Mouse (Mus musculus): ENCODE measurements around the gene Slc41a3.
"Not testable (repeated sequence)": the region's sequence is repeated elsewhere in the genome, so short reads cannot be mapped to it uniquely, and the experiment has no call there.

Gene Slc41a3

DNA sequence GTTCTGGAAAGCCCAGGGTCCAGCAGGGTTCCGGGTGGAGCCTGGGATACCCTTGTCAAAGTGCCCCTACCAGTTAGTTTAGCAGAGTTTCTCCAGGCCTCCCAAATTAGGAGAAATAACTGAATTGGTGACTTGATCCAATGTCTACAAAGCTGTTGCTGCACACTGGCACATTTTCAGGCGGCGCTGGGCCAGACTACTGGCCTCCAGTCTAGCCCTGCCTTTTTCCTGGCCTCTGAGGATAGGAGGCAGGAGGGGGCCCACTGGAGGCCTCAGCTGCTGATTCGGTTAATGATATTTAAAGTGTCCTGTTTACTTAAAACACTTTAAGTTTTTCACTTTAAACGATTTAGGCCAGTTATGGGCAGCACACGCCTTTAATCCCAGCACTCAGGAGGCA is 19.7 kb downstream of the Slc41a3 start:
- no peak for DNase-seq (ENCODE audit: low spot score in 2 of 2)

DNA sequence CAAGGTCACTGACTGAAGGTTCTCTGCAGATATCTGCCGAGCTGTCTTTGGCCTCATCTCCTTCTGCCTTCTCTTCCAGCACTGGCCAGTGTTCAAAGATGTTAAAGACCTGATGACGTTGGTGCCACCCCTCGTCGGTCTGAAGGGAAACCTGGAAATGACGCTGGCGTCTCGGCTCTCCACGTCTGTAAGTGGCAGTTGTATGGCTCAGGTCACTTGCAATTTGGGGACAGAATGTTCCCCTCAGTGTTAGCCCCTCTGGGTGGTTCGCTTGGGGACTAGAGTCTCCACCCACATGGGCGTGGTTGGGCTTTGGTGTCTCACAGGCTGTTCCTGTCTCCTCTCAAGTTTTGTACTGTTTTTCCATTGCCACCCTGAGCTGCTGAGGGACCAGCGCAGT is 20.2 kb downstream of the Slc41a3 start:
- DNase-seq (ENCODE audit: low spot score in 2 of 2) = peak; percentile 14 to 28

DNA sequence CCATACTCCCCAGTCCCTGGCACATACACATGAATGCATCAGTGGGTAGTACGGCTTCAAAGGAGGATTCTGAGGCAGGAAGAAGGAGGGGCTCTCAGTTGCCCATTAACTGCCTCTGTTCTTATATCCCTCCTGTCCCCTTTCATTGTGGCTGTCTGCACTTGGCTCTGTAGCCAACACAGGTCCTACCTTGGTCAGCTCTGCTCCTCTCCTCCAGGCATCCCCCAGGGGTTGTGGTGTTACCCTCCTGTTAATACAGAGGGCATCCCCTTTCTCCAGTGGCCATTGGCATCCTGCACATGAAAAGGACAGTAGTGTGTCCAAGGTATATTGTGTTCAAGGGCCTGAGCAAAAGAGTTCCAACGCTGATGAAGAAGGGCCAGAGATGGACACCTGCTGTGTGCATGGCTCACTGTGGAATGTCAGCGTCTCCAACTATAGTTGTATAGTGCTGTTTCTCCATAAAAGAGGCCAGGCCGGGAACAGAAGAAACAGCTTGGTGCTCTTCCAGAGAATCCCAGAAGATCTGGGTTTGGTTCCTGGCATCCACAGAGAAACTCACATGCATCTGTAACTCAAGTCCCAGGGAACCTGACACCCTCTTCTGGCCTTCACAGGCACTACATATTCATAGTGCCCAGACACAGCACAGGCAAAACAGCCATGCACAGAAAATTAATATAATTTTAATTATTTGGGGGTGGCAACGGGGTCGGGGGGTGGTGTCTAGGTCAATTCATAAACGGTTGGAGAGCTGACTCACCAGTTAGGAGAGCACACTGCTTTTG is 20.9 kb downstream of the Slc41a3 start:
- DNase-seq (ENCODE audit: low spot score in 2 of 2) = no peak

DNA sequence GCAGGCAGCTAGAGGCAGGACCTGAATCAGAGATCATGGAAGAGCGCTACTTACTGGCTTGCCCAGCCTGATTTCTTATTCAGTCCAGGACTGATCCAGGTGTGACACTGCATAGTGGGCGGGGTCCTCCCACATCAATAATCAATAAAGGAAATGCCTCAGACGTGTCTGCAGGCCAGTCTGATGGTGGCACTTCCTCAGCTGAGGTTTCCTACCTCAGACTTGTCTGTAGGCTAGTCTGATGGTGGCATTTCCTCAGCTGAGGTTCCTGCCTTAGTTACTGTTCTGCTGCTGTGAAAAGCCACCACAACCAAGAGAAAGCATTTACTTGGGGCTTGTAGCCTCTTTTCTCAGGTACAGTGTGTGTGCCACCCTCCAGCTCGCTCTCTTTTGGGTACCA is 23.0 kb downstream of the Slc41a3 start:
- DNase-seq (ENCODE audit: low spot score in 2 of 2) = no peak

DNA sequence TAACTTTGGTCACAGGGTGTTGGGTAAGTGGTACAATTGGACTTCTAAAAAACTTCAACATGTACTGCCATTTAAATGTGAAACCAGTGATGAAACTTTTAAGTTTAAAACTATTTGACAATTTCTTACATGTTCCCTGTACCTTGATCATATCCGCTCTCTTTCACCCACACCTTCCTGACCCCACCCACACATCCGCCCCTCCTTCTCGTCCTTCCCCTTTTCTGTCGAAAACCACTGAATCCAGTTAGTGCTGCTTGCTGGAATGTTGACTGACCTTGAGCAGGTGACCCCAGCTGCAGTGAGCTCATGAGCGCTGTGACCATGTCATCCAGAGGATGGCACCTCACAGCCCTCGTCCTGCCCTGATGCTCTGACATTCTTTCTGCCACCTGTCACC is 25.0 kb downstream of the Slc41a3 start:
- peak; percentile 63 to 64 for DNase-seq (ENCODE audit: low spot score in 2 of 2)

DNA sequence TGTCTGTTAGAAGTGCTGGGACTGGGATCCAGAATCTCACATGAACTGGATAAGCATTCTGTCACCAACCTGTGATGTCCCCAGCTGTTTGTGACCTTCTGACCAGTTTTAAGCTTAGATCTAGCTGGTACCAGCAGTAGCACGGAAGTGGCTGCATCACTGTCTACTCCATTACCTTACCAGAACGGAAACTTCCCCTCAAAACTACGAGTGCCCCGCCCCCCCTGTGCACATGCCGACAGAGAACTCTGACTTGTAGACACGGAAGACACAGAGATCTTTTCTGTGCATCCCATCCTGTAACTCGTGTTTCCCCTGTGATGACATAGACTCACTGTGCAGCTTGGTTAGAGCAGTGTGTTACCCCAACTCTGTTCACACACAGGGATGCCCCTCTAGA is 25.9 kb downstream of the Slc41a3 start:
- peak; percentile 29 to 38 for DNase-seq (ENCODE audit: low spot score in 2 of 2)

DNA sequence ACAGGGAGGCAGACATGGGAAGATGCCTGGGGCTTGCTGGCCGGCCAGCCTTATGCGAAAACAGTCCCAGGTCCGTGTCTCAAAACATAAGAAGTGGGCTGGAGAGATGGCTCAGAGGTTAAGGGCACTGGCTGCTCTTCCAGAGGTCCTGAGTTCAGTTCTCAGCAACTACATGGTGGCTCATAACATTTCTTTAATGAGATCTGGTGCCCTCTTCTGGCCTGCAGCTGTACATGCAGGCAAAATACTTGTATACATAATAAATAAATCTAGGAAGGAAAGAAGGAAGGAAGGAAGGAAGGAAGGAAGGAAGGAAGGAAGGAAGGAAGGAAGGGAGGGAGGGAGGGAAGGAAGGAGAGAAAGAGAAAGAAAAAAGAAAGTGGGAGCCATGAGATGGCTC is 28.0 kb downstream of the Slc41a3 start:
- DNase-seq (ENCODE audit: low spot score in 2 of 2) = not testable (repeated sequence)

DNA sequence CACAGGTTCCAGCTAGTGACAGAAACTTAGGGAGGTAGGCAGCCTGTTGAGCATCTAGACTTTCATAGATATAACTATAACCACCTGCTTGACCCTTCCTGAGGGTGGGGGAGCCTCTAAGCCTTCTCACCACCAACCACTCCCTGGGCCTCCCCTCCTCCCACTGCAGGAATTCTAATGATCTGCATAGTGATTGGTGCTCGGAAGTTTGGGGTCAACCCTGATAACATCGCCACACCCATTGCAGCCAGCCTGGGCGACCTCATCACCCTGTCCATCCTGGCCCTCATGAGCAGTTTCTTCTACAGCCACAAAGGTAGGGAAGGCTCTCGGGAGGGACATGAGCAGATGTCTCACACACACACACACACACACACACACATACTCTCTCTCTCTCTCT is 30.6 kb downstream of the Slc41a3 start:
- no peak for DNase-seq (ENCODE audit: low spot score in 2 of 2)

DNA sequence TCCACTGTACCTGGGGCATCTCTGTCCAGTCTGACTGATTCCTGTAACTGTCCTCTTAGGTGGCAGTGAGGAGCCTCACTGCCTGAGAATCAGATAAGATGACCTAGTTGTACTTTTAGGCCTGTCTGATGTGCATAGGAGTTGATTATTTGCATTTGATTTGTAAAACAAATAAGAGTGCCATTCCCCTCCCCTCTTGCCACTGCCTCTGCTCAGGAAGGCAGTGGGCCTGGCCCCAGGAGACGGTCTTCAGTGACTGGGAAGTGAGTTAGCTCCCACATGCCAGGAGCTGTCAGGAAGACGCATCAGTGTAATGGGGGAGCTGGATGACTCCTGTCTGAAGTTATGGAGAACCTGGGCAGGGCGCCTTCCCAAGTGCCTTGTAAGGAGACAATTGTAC is 31.1 kb downstream of the Slc41a3 start:
- no peak for DNase-seq (ENCODE audit: low spot score in 2 of 2)

DNA sequence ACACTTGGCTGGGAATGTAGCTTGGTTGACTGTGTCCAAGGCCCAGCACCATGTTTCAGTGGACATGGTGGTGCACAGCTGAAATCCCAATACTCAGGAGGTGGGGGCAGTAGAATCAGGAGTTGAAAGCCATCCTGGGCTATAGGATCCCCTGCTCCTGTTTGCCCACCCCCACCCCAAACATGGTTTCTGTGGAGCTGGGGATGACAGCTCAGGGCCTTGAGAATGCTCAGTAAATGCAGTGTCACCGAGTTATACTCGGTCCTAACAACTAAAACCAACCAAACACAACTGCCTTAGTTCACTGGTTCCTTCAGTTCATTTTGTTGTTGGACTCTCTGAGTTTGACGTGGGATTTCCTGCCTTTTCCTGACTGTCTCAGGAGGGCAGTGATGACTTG is 38.5 kb downstream of the Slc41a3 start:
- no peak for DNase-seq (ENCODE audit: low spot score in 2 of 2)

DNA sequence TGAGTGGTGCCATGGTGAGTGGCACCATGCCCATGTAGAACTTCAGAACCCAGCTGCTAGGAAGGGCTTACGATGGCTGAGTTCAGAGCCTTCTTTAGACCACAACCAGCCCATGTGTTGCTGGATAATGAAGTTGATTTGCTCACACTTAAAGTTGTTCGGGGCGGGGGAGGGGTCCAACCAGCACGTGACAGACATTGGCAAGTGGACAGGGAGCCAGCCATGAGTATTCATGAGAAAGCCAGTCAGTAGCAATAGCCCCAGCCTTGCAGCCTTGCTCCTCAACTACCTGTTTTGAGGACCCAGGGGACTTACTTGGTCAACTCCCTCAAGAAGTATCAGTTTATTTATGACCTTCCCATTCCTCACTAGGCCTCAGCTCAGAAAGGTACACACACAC is 40.4 kb downstream of the Slc41a3 start:
- DNase-seq (ENCODE audit: low spot score in 2 of 2) = no peak

DNA sequence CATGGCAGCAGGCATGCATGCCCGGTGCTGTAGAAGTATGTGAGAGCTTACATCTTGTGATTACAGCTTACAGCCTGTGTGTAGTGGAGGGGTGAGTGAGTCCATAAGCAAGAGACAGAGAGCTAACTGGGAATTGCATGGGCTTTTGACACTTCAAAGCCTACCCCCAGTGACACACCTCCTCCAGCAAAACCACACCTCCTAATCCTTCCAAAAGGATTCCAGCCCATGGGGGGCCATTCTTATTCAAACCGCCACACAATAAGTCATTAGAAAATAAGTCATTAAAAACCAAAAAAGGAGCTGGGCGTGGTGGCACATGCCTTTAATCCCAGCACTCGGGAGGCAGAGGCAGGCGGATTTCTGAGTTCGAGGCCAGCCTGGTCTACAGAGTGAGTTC is 43.9 kb downstream of the Slc41a3 start:
- no peak for DNase-seq (ENCODE audit: low spot score in 2 of 2)

DNA sequence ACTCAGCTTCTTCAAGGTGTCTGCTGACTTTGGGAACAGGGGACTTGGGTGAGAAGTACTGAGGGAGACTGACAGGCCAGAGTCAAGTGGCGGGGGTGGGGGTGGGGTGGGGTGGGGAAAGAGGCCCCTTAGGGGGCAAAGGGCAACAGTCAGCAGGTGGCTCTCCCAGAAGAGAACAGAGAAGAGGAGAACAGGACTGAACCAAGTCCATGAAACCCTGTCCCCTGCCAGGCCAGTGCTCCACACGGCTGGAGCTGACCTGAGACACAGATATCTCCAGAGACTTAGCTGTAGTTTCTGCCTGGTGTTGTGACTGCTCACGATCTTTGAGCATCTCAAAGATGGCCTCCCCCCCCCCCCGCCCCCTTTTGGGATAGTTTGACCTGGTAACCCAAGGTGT is 44.8 kb downstream of the Slc41a3 start:
- no peak for DNase-seq (ENCODE audit: low spot score in 2 of 2)

DNA sequence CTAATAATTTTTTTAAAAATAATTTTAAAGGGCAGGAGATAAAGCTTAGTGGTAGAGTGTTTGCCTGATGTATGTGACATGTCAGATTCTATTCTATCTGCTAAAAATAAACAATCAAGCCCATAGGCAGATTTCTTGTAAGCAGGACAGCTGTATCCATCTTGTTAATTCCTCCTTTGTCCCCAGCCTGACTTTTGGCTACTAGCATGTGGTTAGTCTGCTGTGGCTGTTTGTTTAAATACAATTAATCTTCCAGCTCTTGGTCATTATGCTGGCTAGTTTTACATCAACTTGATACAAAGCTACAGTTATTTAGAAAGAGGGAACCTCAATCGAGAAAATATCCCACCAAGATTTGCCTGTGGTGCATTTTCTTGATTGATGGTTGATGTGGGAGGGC is 46.1 kb downstream of the Slc41a3 start:
- DNase-seq (ENCODE audit: low spot score in 2 of 2) = no peak

DNA sequence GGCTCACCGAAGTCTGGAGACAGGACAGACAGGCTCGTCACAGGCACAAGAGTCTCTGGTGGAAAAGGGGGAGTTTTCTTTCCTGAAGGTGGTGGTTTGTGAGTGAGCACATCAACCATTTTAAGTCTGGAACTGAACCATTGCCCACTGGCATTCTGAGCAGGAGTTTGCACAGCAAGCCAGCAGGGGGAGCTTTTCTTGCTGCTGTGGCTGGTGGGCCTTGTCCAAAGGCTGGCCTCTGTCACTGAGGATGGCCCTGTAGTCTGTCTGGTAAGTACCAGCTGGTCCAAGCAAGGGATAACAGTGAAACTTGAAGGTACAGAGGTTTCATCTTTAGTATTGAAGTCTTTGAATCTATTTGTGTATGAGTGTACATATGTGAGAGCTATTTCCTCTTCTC is 49.2 kb downstream of the Slc41a3 start:
- peak; percentile 20 to 32 for DNase-seq (ENCODE audit: low spot score in 2 of 2)

DNA sequence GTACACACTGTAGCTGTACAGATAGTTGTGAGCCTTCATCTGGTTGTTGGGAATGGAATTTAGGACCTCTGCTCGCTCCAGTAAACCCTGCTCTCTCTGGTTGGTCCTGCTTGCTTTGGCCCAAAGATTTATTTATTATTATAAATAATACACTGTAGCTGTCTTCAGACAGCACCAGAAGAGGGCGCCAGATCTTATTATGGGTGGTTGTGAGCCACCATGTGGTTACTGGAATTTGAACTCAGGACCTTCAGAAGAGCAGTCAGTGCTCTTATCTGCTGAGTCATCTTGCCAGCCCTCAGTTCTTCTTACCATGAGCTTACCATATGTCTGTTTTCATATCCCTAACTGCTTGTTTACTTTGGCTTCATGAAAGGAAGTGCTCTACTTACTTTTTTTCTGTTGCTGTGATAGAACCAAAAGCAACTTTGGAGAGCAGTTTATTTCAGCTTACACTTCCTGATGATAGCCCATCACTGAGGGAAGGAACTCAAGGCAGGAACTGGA is 51.9 kb downstream of the Slc41a3 start:
- not testable (repeated sequence) for DNase-seq (ENCODE audit: low spot score in 2 of 2)

DNA sequence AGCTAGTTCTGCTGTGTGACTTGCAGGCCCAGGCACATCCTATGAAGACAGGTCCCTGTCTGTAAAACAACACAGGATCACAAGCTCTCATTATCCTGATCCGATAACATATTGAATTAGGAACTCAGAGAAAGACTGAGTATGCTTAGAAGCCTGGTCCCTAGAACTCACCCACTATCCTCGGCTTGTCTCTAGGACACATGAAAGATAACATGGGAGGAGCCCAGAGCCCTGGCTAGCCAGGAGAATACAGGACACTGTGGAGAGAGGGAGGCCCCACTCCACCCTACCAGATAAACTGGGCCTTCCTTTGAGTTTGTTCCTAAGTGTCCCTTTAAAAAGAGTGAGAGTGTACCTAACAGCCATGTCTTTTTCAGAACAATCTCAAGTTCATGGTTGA is 55.4 kb downstream of the Slc41a3 start:
- DNase-seq (ENCODE audit: low spot score in 2 of 2) = no peak

DNA sequence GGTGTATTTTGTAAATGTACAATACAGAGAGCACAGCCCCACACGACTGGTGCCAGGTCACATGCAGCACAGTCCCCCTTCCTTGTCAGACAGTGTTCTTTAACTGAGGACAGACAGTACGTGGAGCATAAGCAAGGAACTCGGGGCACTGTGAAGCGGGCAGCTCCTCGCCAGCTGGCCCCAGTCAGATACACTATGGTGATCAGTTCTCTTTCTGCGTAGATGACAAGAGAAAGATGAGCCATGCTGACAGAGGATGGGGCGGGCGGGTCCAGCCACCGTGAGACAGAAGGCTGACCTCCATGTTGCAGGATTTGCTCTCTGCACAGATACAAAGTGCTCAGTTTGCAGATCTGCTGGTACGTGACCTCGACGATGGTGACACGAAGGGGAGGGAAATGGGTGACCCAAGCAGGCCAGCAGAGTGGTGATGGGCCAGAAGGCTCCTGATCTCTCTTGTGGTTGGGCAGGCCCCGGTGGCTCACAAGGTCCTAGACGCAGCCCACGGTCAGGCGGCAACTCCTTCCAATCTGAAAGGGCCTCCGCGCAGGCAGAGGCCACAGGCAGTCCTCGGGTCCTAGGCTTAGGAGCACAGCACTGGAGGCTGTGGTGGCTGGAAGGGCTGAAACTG is 56.0 kb downstream of the Slc41a3 start:
- no peak for DNase-seq (ENCODE audit: low spot score in 2 of 2)

DNA sequence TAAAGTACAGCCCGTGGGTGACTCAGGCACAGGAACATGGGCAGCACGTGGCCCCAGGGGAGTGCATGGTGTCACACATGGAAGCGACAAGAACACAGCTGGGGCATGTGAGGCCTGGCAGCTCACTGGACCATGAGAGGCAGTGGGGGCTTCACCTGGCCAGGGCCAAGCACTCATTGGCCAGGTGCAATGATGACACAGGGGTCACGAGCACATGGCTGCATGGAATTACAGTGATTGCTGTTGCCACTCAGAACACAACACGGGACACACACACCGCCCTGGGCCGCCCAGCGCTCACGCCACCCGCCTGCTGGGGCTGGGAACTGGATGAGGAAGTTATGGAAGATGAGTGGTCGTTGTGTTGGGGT is 56.5 kb downstream of the Slc41a3 start:
- peak; percentile 50 to 62 for DNase-seq (ENCODE audit: low spot score in 2 of 2)

DNA sequence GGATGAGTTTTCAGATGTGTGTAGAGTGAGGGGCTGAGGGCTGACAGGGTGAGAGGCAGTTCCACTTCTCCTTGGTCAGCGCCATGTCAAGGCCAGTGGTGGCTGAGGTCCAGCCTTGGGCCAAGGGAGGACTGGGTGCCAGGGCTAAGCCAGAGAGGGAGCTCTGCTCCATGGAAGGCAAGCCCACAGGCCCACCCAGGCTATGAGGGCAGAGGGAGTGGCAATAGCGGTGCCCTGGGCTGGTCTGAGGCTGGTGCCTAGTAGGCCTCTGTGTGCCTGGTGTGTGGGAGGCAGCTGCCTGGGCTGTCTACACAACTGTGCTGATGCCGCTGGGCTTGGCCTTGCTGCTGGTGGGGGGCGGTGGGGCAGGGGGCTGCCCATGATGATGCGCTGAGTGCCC is 57.6 kb downstream of the Slc41a3 start:
- no peak for DNase-seq (ENCODE audit: low spot score in 2 of 2)

DNA sequence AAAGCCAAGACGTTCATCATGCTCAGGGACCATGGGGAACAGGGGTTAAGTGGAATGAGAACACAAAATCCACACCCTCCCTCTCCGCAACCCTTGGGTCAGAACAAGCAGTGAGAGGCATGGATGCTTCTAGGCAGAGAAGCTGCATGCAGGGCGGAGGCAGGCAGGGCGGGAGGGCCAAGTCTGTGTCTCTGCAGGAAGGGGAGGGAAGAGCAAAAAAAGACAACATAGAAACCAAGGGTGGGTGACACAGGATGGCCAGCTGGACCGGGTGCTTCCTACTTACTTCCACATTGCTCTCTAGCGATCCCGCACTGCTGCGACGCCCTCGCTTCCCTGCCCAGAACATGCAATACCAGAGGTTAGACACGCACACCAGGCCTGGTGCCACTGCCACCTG is 59.2 kb downstream of the Slc41a3 start:
- no peak for DNase-seq (ENCODE audit: low spot score in 2 of 2)

DNA sequence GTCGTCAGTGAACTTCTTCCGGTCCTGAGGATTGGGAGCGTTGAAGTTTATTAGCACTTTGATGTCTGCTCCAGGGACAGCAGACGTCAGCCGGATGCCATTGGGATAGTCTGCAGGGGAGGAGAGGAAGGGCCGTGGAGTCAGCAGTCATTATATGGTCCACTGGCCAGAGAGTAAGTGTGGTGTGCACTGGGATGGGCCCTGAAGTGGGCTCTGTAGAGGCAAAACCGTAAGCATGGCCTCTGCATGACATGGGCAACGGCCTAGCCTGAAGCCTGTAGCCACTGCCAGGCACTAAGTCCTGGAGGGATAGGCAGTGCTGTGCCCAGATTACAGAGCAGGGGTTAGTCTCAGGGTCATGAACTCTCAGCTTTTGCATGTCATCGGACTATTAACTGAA is 64.2 kb downstream of the Slc41a3 start:
- no peak for DNase-seq (ENCODE audit: low spot score in 2 of 2)

DNA sequence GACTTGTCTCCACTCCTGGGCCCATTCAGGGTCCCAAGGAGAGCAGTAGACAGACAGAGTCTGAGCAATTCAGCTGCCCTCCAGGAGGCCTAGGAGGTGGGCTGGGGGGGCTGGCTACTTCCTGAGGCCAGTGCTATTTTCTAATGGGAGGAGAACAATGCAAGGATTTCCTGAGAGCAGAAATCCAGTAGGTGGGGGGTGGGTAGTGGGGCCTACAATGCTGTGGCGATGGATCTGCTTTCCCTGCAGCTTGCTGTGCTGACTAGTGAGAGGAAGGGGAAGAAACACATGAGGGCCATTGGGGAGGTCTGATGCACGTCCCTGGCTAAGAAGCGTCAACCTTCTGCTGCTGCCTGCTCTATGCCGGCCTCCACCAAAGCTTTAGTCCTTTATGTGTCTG is 74.2 kb downstream of the Slc41a3 start:
- DNase-seq (ENCODE audit: low spot score in 2 of 2) = no peak

DNA sequence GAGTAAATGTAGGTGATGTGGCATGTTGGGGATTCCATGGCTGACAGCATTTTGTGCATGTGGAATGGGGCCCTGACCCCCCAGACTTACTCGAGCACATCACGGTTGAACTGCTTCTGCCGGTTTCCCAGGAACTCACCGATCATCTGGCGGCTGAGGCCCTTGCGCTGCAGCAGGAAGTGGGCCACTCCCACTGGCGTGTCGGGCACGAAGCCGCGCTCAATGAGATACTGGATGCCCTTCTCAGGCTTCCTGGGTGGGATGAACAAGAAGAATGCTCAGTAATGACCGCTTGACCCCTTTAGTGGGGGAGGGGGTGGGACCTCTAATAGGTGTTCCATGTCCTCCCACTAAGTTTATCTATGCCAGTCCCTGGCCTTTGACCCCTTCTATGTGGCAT is 75.9 kb downstream of the Slc41a3 start:
- no peak for DNase-seq (ENCODE audit: low spot score in 2 of 2)

Measured in spleen, postnatal 36 days (tissue).